Mouse (Mus musculus): ENCODE results near the gene Cpeb3.
"Not testable (repeated sequence)": the region's sequence is repeated elsewhere in the genome, so short reads cannot be mapped to it uniquely, and the experiment has no call there.

Gene Cpeb3

DNA sequence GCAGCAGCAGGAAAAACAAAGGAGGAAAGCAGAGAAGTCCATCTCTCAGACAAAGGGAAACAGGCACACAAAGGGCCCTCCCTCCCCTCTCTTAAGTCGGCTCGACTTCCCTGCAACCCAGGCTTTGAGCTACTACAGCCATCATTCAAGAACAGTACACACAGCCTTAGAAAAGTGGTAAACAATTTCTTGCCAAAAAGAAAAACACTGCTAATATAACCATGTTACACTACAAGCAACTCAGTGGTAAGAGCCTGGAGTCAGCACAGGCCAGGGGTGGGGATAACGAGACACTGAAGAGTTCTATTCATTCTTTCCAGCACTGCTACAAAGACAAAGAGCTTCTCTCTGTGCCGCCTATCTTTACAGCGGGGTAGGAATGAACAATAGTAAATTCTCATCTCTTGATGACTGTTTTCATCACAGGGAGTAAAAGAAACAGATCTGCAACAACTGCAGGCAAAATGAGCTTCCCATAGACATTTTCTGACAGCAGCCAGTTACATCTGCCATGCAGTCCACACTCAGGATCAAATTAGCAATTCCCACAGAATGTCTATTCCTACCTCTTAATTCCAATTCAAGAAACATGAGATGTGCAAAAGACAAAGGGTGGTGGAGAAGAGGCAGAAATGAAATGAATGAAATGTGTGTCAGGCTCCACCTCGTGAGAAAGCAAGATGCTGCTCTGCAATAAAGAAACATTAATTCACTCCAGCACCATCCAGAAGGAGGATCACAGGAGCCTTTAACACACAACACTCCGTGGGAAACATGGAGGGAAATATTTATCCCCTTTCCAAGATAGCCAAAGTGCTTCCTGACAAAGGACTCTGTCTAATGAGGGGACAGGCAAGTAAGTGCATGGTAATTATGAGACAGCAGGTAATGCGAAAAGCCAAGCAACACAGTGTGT lies 118.0 kb downstream of the Cpeb3 start:
- DNase-seq (ENCODE audit: low read depth in 1 of 2, low spot score in 2 of 2) = no peak

DNA sequence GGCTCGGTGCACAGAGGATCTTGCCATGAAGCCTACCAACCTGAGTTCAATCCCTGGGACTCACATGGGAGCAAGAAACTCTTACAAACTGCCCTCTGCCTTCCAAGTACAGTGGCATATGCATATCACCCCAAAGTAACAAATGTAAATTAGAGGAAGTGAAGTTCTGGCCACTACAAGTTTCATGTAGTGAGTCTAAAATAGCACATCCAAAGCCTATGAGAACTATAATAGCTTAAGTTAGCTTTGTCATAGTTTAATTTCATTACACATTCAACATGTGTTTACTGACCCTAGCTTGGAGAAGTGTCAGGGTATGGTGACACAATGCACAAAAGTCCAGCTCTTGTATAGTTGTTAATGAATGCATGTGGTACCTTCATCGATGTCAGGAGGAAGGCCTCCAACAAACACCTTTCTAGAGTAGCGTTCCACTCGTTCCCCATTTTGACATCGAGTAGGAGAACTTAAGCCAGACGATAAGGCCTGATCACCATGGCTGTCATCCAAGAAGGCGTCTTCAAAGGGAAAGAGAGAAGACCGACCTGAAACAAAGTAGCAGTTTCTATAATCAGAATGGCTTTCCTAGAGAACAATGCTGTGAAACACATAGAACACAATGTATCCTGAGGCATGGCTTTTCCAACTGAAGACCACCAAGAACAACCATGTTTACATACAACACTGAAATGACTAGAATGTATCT lies 120.2 kb downstream of the Cpeb3 start:
- no peak for DNase-seq (ENCODE audit: low read depth in 1 of 2, low spot score in 2 of 2)

- no peak for DNase-seq (ENCODE audit: low read depth in 1 of 2, low spot score in 2 of 2)
Measured at GRCm38 (mm10) chr19:37084546-37084945, 123.9 kb downstream of the Cpeb3 start.

GRCm38 (mm10) chr19:37081467-37081866 lies 126.9 kb downstream of the Cpeb3 start:
- no peak for DNase-seq (ENCODE audit: low read depth in 1 of 2, low spot score in 2 of 2)

GRCm38 (mm10) chr19:37079151-37079550 lies 129.2 kb downstream of the Cpeb3 start:
- DNase-seq (ENCODE audit: low read depth in 1 of 2, low spot score in 2 of 2) = no peak

DNA sequence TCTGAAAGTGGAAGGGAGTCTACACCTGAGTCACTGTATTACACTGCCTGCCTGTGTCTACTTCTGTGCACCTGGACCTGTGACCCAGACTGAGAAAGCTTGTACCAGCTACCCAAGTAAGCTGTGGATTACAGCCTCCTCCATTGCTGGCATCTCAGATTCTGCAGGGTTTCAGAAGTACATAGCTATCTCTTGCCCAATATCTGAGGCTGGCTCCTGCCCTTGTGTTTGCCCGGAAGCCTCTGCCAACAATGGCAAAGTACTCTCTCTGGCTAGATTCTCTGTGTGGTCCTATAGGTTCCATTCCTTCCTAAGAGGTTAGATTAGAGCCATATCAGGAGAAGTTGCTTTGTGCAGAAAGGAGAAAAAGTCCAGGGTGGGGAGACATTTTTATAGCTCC lies 129.8 kb downstream of the Cpeb3 start:
- DNase-seq (ENCODE audit: low read depth in 1 of 2, low spot score in 2 of 2) = no peak

DNA sequence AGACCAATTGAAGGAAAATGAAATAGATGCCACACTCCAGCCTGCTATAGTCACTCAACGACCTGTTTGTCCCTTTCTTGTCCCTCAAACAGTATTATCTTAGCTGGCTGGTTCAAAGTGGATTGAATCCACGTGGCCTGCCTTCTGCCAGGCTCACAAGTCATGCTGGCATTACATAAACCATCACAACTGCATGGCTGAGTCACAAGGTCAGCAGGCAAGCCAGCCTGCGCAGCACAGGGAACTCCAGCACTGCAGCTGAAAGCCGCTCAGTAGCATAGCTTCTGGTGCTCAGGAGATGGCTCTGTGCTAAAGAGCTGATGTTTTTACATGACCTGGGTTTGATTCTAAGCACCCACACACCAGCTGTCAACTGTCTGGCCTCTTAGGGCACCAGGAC lies 130.3 kb downstream of the Cpeb3 start:
- no peak for DNase-seq (ENCODE audit: low read depth in 1 of 2, low spot score in 2 of 2)

GRCm38 (mm10) chr19:37077258-37077657 lies 131.1 kb downstream of the Cpeb3 start:
- not testable (repeated sequence) for DNase-seq (ENCODE audit: low read depth in 1 of 2, low spot score in 2 of 2)

GRCm38 (mm10) chr19:37076646-37077045 lies 131.8 kb downstream of the Cpeb3 start:
- DNase-seq (ENCODE audit: low read depth in 1 of 2, low spot score in 2 of 2) = no peak

DNA sequence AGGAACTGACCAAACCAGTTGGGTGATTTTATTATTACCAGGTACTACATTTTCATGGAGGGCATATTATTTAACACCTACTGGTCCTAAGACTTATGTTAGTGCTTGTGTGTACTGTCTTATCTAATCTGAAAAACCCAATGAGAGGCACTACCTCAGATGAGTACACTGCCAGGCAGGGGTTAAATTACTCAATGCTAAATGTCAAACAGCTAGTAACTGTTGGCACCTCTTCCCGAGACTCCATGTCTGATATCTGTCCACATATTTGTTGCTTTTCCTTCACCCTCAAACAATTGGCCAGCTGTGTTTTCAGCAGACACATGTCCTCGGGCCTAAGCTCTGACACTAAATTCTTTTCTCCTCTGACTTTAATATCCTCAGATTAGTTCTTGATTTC lies 132.3 kb downstream of the Cpeb3 start:
- no peak for DNase-seq (ENCODE audit: low read depth in 1 of 2, low spot score in 2 of 2)

DNA sequence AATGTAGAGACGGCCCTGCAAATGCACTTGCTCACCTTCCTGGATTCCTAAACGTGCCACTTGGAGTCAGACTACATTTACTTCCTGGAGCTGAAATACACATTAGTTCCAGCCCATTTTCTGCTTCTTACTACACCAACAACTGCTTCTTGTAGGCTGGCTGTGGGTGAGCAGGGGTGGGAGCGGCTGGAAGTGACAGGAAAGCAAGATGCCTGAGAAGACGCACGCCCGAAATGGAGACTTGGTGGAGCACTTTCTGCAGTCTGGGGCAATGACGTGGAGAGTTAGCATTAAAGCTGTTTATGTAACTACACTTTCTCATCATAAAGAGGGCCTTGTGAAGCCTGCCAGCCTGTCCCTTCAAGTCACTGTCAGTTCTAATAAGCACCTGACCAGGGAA lies 132.7 kb downstream of the Cpeb3 start:
- DNase-seq (ENCODE audit: low read depth in 1 of 2, low spot score in 2 of 2) = no peak

- DNase-seq (ENCODE audit: low read depth in 1 of 2, low spot score in 2 of 2) = no peak
Measured at GRCm38 (mm10) chr19:37074726-37075125, 133.7 kb downstream of the Cpeb3 start.

DNA sequence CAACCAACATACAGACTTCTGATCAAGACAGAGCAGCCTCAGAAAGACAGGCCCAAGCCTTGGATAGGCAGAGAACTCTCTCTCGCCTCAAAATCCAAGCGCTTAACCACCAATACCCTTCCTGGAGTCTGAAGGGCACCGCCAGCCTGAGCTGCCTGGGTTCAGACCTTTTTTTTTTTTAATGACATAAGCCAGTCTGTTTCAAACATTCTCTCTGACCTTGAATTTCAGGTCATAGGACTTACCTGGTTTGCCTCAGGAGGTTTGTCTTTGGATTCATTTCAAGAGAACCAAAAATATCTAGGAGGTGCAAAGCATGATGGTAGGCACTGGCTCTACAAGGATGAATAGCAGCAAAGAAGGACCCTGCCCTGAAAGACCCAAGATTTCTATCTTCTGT lies 134.1 kb downstream of the Cpeb3 start:
- DNase-seq (ENCODE audit: low read depth in 1 of 2, low spot score in 2 of 2) = no peak

DNA sequence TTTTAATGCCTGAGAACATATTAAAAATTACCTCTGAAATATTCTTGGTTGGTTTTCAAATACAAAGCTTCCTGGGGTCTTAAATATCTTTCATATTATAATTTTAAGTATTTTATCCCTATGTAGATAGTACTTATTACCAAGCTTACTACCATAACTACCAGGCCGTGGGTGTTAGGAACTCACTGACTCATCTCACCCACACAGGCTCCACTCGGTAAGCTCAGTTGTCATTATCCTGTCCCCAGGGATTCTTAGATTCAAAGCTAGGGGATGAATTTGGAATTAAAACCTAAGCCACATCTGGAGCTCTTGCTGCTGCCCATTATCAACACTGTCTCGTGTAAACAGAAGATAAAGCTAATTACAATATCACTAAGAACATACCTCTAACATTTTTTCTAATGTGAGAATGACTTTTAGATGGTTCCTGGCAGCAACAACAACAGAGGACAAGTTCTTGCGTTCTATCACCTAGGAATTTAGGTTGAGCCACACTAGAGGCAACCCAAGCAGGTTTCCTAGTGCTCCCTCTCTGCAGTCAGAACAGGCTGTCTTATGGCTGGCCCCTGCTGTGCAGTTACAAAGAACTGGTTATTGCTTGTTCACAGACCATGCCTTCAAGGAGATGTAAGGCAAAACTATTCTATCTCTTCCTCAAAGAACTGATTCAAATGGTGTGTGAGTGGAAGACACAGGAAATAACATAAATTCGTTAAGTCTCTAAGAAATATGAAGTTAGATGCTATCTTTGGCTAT lies 135.4 kb downstream of the Cpeb3 start:
- no peak for DNase-seq (ENCODE audit: low read depth in 1 of 2, low spot score in 2 of 2)

GRCm38 (mm10) chr19:37069243-37069642 lies 139.2 kb downstream of the Cpeb3 start:
- DNase-seq (ENCODE audit: low read depth in 1 of 2, low spot score in 2 of 2) = no peak

- no peak for DNase-seq (ENCODE audit: low read depth in 1 of 2, low spot score in 2 of 2)
Measured at GRCm38 (mm10) chr19:37060078-37060477, 148.3 kb downstream of the Cpeb3 start.

GRCm38 (mm10) chr19:37059623-37060022 lies 148.8 kb downstream of the Cpeb3 start:
- no peak for DNase-seq (ENCODE audit: low read depth in 1 of 2, low spot score in 2 of 2)

DNA sequence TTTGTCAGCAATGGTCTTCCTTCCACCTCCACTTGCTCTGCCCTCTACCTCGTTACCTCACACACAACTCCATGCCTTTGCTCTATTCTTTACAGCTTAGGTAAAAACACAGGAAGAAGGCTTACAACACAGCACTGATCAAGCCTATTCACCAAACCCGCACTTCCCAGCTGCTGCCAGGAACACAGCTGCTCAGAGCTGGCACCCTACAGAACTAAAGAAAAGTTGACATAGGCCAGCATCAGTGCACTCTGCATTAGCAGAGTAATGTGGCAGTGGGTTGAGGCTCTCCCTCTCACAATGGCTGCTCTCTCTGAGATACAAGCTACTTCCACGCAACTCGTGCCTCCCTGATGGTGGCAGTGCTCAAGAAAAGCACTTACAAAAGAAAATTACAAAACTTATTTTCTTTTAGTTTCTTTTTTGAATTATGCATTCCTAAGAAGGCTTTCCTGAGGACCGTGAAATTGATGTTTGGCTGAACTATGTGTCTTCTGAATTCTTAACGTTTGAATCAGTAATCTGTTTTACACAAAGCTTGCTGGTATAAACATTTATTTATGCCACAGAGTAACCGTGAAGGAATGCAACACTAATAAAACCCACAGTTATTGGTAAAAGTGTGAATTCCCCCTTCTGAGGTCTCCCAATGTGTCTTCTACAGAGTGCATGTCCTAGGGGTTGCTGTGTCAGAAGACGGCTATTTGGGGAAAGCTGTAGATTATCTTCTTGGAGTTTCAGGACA lies 151.1 kb downstream of the Cpeb3 start:
- no peak for DNase-seq (ENCODE audit: low read depth in 1 of 2, low spot score in 2 of 2)

- DNase-seq (ENCODE audit: low read depth in 1 of 2, low spot score in 2 of 2) = no peak
Measured at GRCm38 (mm10) chr19:37055976-37056556, 152.3 kb downstream of the Cpeb3 start.

GRCm38 (mm10) chr19:37050643-37051345 lies 157.6 kb downstream of the Cpeb3 start:
- DNase-seq (ENCODE audit: low read depth in 1 of 2, low spot score in 2 of 2) = peak in 1 of 2 experiments; percentile 3

Measured in monocyte, adult 2 months (primary cell).